Mouse (Mus musculus) gastrocnemius, postnatal 25 days (tissue): ENCODE results near the gene Macrod1. TPM values are rescaled to one million over a fixed set of nuclear protein-coding genes. Genes with fewer than 3 reads are reported as not detected.
A peak's percentile ranks its signal among the peaks of the same experiment; 100 is the strongest.
"Not testable (repeated sequence)": the region's sequence is repeated elsewhere in the genome, so short reads cannot be mapped to it uniquely, and the experiment has no call there.

ENCODE experiments used
- DNase-seq: peaks from one replicate; pipeline ENCODE4 v3.0.0; 2022
- long read RNA-seq, 2 experiments: library from polyadenylated mRNA; stranded (forward); transcript quantifications; one replicate each; pipeline ENCODE4 v2.0.0; 2021
- total RNA-seq, 2 experiments: library from RNA; stranded (reverse); gene quantifications; 1 replicate in 1 of 2; 2 replicates in 1 of 2; pipeline ENCODE4 v1.2.3; 2021

The Macrod1 gene
- total RNA-seq, result 100 to 1,000 TPM; 227 to 252 TPM
- long read RNA-seq, experiment 1, transcript Macrod1-201 (11 exons, 1,228 nt), result major isoform, 252 of 317 reads
- long read RNA-seq, experiment 1, partial matches to known transcripts, result 27 of 317 reads
- long read RNA-seq, experiment 1, other reads (novel, unspliced or antisense), result 38 of 317 reads
- long read RNA-seq, experiment 2, transcript Macrod1-201 (11 exons, 1,228 nt), result major isoform, 238 of 276 reads
- long read RNA-seq, experiment 2, partial matches to known transcripts, result 8 of 276 reads
- long read RNA-seq, experiment 2, other reads (novel, unspliced or antisense), result 30 of 276 reads

GRCm38 (mm10) chr19:7056248-7057087 is at the start of gene Macrod1:
Macrod1 (plus strand) TSS chr19:7056810.
- DNase-seq, result peak; percentile 91

DNA sequence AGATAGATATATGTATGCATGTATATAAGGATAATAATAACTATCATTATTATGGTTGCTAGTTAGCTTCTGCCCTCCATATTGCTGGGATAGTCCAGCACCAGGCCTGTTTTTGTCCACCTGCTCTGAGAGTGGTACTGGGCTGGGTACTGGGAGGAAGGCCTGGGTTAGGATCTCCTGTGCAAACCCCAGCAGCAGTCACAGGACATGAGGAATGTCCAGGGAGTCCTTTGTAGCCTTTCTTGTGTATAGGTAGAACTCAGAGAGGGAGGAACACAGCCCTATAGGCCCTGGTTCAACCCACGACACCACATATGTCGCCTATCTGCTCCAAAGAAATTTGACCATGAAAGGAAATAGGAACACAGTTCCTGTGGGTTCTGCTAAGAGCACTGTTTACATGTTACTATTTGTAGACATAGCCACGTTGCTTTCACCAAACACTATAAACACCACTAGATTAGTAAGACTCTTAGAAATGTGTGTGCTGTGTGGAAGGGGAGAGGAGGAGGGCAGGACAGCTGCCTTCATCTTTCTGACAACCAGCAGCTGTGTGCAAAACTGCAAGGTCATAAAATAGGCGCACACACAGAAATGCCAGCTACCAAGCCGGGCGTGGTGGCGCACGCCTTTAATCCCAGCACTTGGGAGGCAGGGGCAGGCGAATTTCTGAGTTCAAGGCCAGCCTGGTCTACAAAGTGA is 49.6 kb upstream of the Macrod1 start:
- DNase-seq, result no peak

DNA sequence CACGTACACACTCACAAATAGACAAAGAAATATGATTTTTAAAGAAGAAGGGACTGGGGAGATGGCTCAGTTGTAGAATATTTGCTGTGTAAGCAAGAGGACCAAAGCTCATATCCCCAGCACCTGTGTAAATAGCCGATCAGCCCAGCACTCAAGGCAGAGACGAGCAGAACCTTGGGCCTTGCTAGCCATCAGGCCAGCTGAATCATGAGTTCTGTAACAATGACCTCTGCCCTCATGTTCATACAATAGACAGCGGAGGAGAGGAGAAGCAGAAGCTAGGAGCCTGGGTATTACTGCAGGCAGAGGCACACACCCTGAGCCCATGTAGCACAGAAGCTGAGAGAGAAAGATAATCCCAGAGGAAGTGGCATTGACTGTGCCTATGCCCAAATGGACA is 44.2 kb upstream of the Macrod1 start:
- no peak for DNase-seq

DNA sequence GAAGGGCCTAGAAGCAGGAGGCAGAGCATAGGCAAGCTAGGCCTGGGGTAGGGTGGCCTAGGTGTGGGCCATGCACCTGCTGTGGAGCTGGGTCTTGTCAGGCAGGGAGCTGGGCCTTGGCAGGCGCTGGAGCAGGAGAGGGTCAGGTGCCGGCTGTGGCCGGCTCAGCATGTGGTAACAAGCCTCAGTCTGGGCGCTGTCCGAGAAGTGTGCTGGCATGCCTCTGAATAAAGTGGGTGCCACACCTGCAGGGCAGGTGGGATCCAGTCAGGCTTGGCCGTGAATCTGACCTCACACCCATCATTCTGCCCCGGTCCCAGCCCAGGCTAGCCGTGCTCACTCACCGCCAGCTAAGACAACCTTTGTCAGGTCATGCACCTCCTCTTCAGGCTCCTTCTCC is 42.6 kb upstream of the Macrod1 start:
- no peak for DNase-seq

DNA sequence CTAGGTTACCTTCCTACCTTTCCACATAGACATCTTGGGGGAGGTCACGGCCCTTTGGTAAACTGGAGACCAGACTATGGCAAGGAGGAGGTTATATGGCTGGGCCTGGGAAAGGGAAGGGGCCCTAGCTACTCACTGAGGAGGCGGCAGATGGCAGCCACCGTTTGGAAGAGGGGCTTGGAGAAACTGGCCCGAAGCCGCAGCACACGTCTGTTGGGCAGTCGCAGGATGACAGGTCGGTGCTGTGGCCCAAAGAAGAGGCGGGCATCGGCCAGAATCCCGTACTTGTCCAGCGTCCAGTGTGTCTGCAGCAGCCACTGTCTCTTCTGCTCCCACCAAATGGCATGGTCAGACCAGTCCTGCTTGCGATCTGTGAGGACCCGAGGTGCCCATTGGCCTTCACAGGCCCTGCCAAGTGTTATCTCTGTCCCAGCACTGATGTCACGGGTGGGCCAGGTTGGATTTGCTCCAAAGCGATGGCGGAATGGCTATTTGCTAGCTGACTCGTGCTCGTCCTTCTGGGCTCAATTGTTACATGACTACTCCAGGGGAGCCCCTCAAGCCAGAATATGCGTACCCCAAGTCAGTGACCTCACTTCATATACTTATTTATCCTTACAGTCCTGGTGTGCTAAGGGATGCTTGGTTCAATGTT is 42.0 kb upstream of the Macrod1 start:
- no peak for DNase-seq

GRCm38 (mm10) chr19:7017541-7018457 is 38.8 kb upstream of the Macrod1 start:
- no peak for DNase-seq

DNA sequence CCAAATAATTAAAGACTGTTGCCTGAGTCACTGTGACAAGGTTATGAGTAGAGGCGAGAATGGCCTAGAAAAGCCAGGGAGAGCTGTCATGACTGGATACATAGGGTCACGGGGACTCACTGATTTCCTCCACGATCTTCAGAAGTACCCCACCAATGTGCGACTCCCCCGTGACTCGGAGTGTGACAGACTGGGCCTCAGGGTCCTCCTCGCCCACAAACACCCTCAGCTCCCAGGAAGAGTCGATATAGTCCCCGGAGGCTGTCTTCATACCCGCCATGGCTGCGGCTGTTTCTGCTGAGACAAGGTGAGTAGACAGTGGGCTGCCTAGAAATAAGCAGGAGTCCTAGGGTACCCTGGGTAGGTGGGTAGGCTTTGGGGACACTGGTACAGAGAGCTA is 38.1 kb upstream of the Macrod1 start:
- no peak for DNase-seq

GRCm38 (mm10) chr19:7019191-7019590 is 37.4 kb upstream of the Macrod1 start, which contains the start of gene Fermt3:
Fermt3 (minus strand) TSS chr19:7019469.
- DNase-seq, result peak; percentile 53

- no peak for DNase-seq
These were observed 36.4 kb upstream of the Macrod1 start for GRCm38 (mm10) chr19:7020224-7020641.

GRCm38 (mm10) chr19:7029531-7029930 is 27.1 kb upstream of the Macrod1 start:
- no peak for DNase-seq

DNA sequence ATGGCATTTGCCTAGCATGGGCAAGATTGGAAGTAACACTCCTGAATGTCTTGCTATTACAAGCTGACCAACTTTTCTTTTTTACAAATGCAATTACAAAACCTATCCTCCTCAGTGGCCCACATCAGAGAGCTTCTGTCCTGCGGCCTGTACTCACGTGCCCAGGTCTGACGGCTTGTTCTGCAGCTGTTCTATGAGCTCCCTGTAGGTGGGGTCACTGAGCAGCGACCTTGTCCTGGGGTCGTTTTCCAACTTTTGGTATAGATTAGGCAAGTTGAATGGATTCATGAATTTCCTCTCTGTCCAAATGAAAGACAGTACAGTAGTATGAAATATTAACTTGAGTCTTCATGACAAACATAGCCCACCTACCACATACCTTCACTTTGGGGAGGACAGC is 22.6 kb upstream of the Macrod1 start:
- no peak for DNase-seq

DNA sequence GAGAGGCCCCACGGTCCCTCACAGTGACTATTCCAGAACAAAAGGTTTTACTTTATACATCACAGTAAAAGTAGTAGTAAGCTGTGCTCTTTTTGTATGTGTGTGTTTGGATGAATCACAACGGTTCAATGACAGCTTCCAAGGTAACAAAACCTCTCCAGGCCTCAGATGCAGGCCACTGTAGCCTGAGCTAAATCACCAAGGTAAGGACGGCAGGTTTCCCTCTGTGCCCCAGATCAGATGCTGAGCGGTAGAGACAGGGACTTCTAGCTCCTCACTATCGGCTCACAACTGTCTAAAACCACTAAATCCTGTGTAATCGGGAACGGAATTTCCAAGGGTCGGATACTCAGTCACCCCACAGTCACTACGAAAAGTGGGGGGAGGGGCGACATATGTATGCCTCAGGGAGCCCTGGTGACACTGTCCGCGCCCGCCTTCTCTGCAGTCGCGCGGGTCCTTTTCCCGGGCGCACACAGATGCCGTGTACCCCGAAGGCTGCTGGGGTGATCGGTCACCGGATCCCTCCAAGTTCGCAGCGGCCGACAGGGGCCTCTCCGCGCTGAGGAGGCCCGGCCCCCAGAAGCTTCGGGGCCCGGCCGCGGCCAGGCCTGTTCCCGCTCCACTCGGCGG is 17.4 kb upstream of the Macrod1 start:
- peak; percentile 41 for DNase-seq

GRCm38 (mm10) chr19:7039841-7040636 is 16.6 kb upstream of the Macrod1 start, which contains the start of gene Stip1:
Stip1 (minus strand) TSS chr19:7039967.
- DNase-seq, result peak; percentile 100

- DNase-seq, result no peak
These were observed 15.9 kb upstream of the Macrod1 start for GRCm38 (mm10) chr19:7040637-7041130.

GRCm38 (mm10) chr19:7041171-7041570 is 15.4 kb upstream of the Macrod1 start:
- DNase-seq, result no peak

DNA sequence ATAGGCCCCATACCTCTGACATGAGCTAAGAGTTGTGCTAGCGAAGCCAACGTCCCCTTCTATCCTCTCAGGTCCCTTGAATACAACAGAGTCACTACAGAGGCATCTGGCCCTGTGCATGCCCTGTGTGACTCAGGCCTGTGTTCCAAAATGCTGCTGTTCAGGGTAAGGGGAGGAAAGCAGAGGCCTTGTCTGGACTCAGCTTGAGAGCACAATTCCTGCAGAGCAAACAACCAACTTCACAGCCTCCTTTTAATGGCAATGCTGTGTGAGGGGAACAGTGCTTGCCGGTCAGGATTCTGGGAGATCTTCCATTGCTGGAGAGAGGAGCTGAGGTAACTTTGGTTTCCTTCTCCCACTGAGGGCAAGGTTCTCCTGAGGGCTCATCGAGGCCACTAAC is 12.3 kb upstream of the Macrod1 start:
- no peak for DNase-seq

DNA sequence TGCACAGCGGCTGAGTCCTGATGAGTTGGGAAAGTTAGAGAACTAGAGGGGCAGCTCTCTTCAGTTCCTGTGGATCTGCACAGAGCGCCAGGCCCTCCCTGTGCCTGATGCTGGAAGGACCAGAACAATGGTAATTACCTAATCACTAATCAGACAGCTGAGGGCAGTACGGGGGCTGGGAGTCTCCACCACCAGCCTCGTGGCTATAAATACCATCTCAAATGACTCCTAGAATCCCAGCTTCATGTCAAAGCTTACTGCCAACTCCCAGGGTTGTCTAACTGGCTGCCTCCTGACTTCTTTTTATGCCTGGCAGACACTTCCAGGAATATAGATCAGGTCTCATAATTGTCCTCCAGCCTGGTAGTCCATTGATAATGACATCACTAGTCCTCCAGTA is 11.9 kb upstream of the Macrod1 start:
- no peak for DNase-seq

DNA sequence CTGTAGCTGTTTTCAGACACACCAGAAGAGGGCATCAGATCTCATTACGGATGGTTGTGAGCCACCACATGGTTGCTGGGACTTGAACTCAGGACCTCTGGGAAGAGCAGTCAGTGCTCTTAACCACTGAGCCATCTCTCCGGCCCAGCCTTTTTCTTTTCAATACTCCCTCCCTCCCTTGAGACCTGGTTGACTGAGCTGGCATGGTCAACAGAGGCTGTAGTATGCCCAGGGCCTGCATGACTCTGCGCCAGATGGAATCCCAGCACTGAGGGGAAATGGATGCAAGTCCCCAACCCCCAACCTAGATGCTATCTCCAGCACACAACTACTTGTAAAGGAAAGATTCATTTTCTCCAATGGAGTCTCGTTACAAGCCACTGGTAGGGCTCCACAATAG is 3.2 kb upstream of the Macrod1 start:
- not testable (repeated sequence) for DNase-seq

GRCm38 (mm10) chr19:7054772-7055171 is 1.8 kb upstream of the Macrod1 start:
- no peak for DNase-seq
